Mouse (Mus musculus) left cerebral cortex, postnatal 36 days (tissue): ENCODE results near the gene Stard3nl. TPM values are rescaled to one million over a fixed set of nuclear protein-coding genes. Genes with fewer than 3 reads are reported as not detected.

Experiments used
- total RNA-seq, 2 experiments: library from RNA; stranded (reverse); gene quantifications; 2 replicates each; pipeline ENCODE4 v1.2.3; 2021

The Stard3nl gene
- total RNA-seq, 2 experiments from 2014 or later: 58.6 to 64.1 TPM

Other genes starting within 250 kb of the Stard3nl start
- gene Epdr1, start 224.1 kb upstream of the Stard3nl start, total RNA-seq: 100 to 1,000 TPM in 1 of 2 experiments, 10 to 100 TPM in 1; 90.9 to 106 TPM
- 1 to 10 TPM; 2.2 to 2.4 TPM for gene Sfrp4, start 227.3 kb upstream of the Stard3nl start, total RNA-seq